Mouse (Mus musculus): ENCODE results near the gene Fgf3. TPM values are rescaled to one million over a fixed set of nuclear protein-coding genes. Genes with fewer than 3 reads are reported as not detected.

The Fgf3 gene
- polyA plus RNA-seq, 1 experiment, result 0.65 TPM

- Histone ChIP-seq H3K27ac (ENCODE audit: insufficient read depth, low read length) (no peak overlapping the region), H3K4me3 (ENCODE audit: insufficient read depth, low read length) (no peak overlapping the region), H3K4me1 (ENCODE audit: control insufficient read depth, insufficient read depth, low read length) (no peaks in the 10 kb centered on the region)
- TF ChIP-seq CTCF (IDR thresholded peaks at IDR 0.05; ENCODE audit: extremely low read depth, insufficient read depth, low read length), result no peak
- TF ChIP-seq POLR2A (IDR thresholded peaks at IDR 0.05; ENCODE audit: extremely low read depth, insufficient read depth, low read length), result no peak
These were observed 29.8 kb upstream of the Fgf3 start for GRCm38 (mm10) chr7:144807976-144808577.

DNA sequence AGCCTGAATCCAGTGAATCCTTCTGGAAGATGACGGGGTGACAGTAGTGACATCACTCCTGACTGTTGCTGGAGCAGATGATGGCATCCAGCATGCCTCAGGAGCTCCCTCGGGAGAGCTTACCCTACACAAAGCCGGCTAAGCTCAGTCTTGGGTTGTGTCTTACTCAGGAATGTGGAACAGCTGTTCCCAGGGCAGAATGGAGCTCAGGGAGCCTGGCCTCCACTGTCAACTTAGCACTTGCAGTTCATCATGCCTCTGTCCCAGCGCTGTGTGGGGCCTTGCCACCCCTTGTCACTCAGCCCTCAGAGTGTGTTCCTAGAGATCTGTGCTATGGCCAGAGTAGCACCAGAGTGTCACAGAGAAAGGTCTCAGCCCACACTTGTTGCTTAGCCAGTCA is 26.4 kb upstream of the Fgf3 start:
- no peak for TF ChIP-seq POLR2A (IDR thresholded peaks at IDR 0.05; ENCODE audit: extremely low read depth, insufficient read depth, low read length)
- no peak for TF ChIP-seq CTCF (IDR thresholded peaks at IDR 0.05; ENCODE audit: extremely low read depth, insufficient read depth, low read length)
- H3K27ac ChIP-seq (ENCODE audit: insufficient read depth, low read length), result no peak overlapping the region

GRCm38 (mm10) chr7:144821901-144822300 is 16.0 kb upstream of the Fgf3 start:
- no peak for TF ChIP-seq CTCF (IDR thresholded peaks at IDR 0.05; ENCODE audit: extremely low read depth, insufficient read depth, low read length)
- no peak for TF ChIP-seq POLR2A (IDR thresholded peaks at IDR 0.05; ENCODE audit: extremely low read depth, insufficient read depth, low read length)
- H3K4me1 ChIP-seq (ENCODE audit: control insufficient read depth, insufficient read depth, low read length), result no peaks in the 10 kb centered on the region
- no peak overlapping the region for H3K4me3 ChIP-seq (ENCODE audit: insufficient read depth, low read length)
- H3K27ac ChIP-seq (ENCODE audit: insufficient read depth, low read length), result no peak overlapping the region

More for the DNA sequence above, 26.4 kb upstream of the Fgf3 start:
- no peaks in the 10 kb centered on the region for H3K4me1 ChIP-seq (ENCODE audit: control insufficient read depth, insufficient read depth, low read length)
- no peak overlapping the region for H3K4me3 ChIP-seq (ENCODE audit: insufficient read depth, low read length)

- H3K27ac ChIP-seq (ENCODE audit: insufficient read depth, low read length), result no peak overlapping the region
- H3K4me3 ChIP-seq (ENCODE audit: insufficient read depth, low read length), result no peak overlapping the region
- TF ChIP-seq CTCF (IDR thresholded peaks at IDR 0.05; ENCODE audit: extremely low read depth, insufficient read depth, low read length) (no peak), POLR2A (IDR thresholded peaks at IDR 0.05; ENCODE audit: extremely low read depth, insufficient read depth, low read length) (no peak)
- no peaks in the 10 kb centered on the region for H3K4me1 ChIP-seq (ENCODE audit: control insufficient read depth, insufficient read depth, low read length)
These were observed 13.9 kb upstream of the Fgf3 start for GRCm38 (mm10) chr7:144823988-144824387.

DNA sequence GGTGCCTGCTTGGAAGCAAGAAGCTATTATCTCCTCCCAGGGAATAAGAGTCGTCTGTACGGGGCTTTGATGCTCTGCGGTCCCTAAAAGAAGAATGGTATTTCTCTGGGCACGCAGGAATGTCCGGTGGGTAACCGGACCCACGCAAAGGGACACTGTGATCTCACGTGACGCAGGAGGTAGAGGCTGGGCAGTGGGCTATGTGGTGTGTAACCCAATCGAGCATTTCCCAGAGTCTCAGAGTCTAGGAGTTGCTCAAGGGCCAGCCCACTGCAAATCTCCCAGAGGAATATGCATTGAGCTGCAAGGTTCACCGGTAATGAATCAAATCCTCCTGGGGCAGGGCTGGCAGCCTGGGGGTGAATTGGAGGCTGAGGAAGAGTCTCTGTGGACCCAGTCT is 9.5 kb upstream of the Fgf3 start:
- no peak overlapping the region for H3K4me3 ChIP-seq (ENCODE audit: insufficient read depth, low read length)
- no peaks in the 10 kb centered on the region for H3K4me1 ChIP-seq (ENCODE audit: control insufficient read depth, insufficient read depth, low read length)
- no peak overlapping the region for H3K27ac ChIP-seq (ENCODE audit: insufficient read depth, low read length)
- TF ChIP-seq POLR2A (IDR thresholded peaks at IDR 0.05; ENCODE audit: extremely low read depth, insufficient read depth, low read length) (no peak), CTCF (IDR thresholded peaks at IDR 0.05; ENCODE audit: extremely low read depth, insufficient read depth, low read length) (no peak)

DNA sequence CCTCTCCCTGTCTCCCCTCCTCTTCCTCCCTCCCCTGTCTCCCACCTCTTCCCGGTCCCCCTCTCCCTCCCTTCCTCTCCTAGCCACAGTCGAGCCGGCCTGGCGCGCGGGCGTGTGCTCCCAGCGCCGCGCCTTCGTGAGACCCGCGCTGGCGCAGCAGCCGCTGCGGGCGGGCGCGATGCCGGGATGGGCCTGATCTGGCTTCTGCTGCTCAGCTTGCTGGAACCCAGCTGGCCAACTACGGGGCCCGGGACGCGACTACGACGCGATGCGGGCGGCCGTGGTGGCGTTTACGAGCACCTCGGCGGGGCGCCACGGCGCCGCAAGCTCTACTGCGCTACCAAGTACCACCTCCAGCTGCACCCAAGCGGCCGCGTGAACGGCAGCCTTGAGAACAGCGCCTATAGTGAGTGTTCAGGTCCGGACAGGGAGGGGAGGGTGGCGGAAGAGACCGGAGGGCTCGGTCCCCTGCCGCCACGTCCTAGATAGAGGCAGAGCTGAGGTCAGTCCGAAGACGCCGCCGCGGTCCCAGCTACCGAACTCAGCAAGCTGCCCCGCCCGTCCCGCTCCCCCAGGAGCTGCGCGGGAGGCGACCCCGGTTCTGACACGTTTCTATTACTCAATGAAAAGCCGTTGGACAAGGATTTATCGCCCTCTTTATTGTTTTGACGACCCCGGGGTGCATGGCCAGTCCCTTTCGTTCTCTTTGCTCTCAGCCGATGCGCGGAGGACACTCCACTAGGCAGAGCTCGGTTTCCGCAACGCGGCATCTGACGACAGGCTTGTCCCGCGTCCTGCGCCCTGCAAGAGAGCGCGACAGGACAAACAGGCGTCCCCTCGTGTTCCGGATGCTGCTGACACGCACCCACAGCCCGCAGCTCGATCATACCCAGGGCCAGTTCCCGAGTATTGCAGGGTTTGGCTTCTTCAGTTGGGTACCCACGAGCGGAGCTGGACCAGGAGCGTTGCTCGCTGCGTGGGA is 930 bp downstream of the Fgf3 start:
- Histone ChIP-seq H3K4me3 (ENCODE audit: insufficient read depth, low read length) (peak overlapping the region; percentile 20; the same call in 1 of the 2 replicates), H3K27ac (ENCODE audit: insufficient read depth, low read length) (no peak overlapping the region), H3K4me1 (ENCODE audit: control insufficient read depth, insufficient read depth, low read length) (no peaks in the 10 kb centered on the region)
- no peak for TF ChIP-seq POLR2A (IDR thresholded peaks at IDR 0.05; ENCODE audit: extremely low read depth, insufficient read depth, low read length)

DNA sequence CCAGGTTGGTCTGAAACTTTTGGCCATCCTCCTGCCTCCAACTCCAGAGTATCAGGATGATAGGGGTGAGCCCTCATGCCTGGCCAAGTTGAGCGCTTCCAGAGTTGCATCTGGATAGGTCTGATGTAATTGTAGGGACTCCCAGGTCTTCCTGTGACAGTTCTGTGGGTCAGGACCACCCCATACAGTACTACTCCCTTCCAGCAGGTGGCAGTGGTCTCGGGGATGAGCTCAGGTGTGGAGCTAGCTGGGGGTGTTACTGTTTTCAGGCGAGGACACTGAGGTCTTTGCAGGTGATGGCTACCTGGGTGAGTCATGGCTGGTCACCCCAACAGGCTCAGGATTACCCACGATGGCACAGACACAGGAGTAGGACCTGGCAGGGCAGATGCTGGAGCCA is 8.3 kb downstream of the Fgf3 start:
- TF ChIP-seq CTCF (IDR thresholded peaks at IDR 0.05; ENCODE audit: extremely low read depth, insufficient read depth, low read length), result peak; percentile 59
- TF ChIP-seq POLR2A (IDR thresholded peaks at IDR 0.05; ENCODE audit: extremely low read depth, insufficient read depth, low read length), result no peak
- Histone ChIP-seq H3K4me1 (ENCODE audit: control insufficient read depth, insufficient read depth, low read length) (no peaks in the 10 kb centered on the region), H3K4me3 (ENCODE audit: insufficient read depth, low read length) (no peak overlapping the region), H3K27ac (ENCODE audit: insufficient read depth, low read length) (no peak overlapping the region)

GRCm38 (mm10) chr7:144847067-144847466 is 9.2 kb downstream of the Fgf3 start, which contains the start of gene Fgf4:
Fgf4 (plus strand) TSS chr7:144847367.
- no peak within 1 kb of the TSS for H3K27ac ChIP-seq (ENCODE audit: insufficient read depth, low read length)
- no peaks in the 10 kb centered on the region for H3K4me1 ChIP-seq (ENCODE audit: control insufficient read depth, insufficient read depth, low read length)
- no peak within 1 kb of the TSS for H3K4me3 ChIP-seq (ENCODE audit: insufficient read depth, low read length)
- no peak for TF ChIP-seq POLR2A (IDR thresholded peaks at IDR 0.05; ENCODE audit: extremely low read depth, insufficient read depth, low read length)

DNA sequence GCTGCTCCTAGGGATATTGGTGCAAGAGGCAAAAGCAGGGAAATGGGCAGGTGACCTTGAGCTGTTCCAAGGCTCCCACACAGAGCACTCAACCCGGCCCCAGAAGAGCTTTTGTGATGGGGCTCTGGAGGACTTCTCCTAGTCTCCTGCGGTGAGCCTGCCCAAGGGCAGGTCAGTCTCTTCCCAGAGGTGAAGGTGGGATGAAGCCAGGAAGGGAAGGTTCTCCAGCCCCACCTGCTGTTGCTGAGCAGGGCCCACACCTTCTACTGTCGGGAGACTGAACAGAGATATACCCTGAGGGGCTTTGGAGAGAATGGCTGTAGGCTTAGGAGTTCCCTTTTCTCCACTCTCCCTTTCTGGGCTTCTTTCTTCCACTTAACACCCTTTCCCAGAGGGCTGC is 13.4 kb downstream of the Fgf3 start:
- Histone ChIP-seq H3K4me3 (ENCODE audit: insufficient read depth, low read length) (no peak overlapping the region), H3K27ac (ENCODE audit: insufficient read depth, low read length) (no peak overlapping the region), H3K4me1 (ENCODE audit: control insufficient read depth, insufficient read depth, low read length) (no peaks in the 10 kb centered on the region)
- TF ChIP-seq POLR2A (IDR thresholded peaks at IDR 0.05; ENCODE audit: extremely low read depth, insufficient read depth, low read length) (no peak), CTCF (IDR thresholded peaks at IDR 0.05; ENCODE audit: extremely low read depth, insufficient read depth, low read length) (no peak)

DNA sequence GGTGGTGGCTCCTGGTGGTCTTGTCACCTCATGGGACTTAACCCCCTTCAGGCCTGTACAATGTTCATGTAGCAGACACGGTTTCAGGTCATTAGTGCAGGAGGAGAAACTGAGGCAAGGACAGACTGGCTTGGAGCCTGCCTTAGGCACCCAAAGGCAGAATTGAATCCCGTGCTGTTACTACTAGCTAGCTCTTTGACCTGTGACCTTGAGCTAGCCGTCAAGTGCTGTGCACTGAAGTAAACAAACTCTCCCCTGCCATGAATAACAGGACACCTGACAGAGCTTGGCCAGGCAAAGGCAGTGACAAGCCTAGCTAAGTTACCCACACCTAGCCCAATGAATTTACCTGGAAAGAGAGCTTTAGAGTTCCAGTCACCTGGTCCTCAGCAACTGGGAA is 17.1 kb downstream of the Fgf3 start:
- no peak overlapping the region for H3K4me3 ChIP-seq (ENCODE audit: insufficient read depth, low read length)
- TF ChIP-seq POLR2A (IDR thresholded peaks at IDR 0.05; ENCODE audit: extremely low read depth, insufficient read depth, low read length), result no peak
- no peak for TF ChIP-seq CTCF (IDR thresholded peaks at IDR 0.05; ENCODE audit: extremely low read depth, insufficient read depth, low read length)
- H3K27ac ChIP-seq (ENCODE audit: insufficient read depth, low read length), result no peak overlapping the region
- H3K4me1 ChIP-seq (ENCODE audit: control insufficient read depth, insufficient read depth, low read length), result no peaks in the 10 kb centered on the region
